ENCODE assay signal across 9 mouse cellular contexts in genomic region chr12:83502190-83502589, GRCm38 (mm10). TPM values are rescaled to one million over a fixed set of nuclear protein-coding genes. Genes with fewer than 3 reads are reported as not detected.
DNase-seq lines count a peak whose midpoint lies in the region; ATAC-seq and TF ChIP-seq lines count a peak whose summit lies in the region.
"Had no signal": no experiment of that assay in that cellular context is flagged by ENCODE, and none has a peak within 500 bp of the region (broad histone marks: within the 10 kb centered on the region; RNA-seq: fewer than 3 reads in every experiment).

No protein-coding gene starts in this region.

- no peaks in the 10 kb centered on the region for H3K27me3 ChIP-seq in intestine, postnatal 0 days (replicated peaks; ENCODE audit: control insufficient read depth, insufficient read depth, low read length)
- H3K27me3 ChIP-seq in intestine, embryonic 16.5 days (replicated peaks; ENCODE audit: control insufficient read depth, insufficient read depth, low read length), result no peaks in the 10 kb centered on the region
- H3K27me3 ChIP-seq in splenic B cell, adult 2 months (ENCODE audit: control insufficient read depth, insufficient read depth, low read length, poor library complexity, severe bottlenecking), result no peaks in the 10 kb centered on the region

- no peaks in the 10 kb centered on the region for H3K4me1 ChIP-seq in intestine, postnatal 0 days (replicated peaks; ENCODE audit: control insufficient read depth, insufficient read depth, low read length)
- no peaks in the 10 kb centered on the region for H3K4me1 ChIP-seq in intestine, embryonic 16.5 days (ENCODE audit: control insufficient read depth, insufficient read depth, low read length)
- H3K4me1 ChIP-seq in ES-E14 (ENCODE audit: control insufficient read depth in 2 of 2, insufficient read depth in 2 of 2, low read length in 2 of 2, poor library complexity in 1 of 2), result 0 out of 4 replicates have a peak, but pooled peaks cover 0 to 2% of the 10 kb centered on the region in 2 experiments
- H3K4me1 ChIP-seq: lung, embryonic 15.5 days had no signal

- H3K9me3 ChIP-seq in intestine, postnatal 0 days (ENCODE audit: control insufficient read depth), result no peaks in the 10 kb centered on the region
- H3K9me3 ChIP-seq in intestine, embryonic 16.5 days (ENCODE audit: control insufficient read depth, low read length), result no peaks in the 10 kb centered on the region
- no peaks in the 10 kb centered on the region for H3K9me3 ChIP-seq in ES-E14 (ENCODE audit: control insufficient read depth, insufficient read depth, low read depth, low read length)
- H3K9me3 ChIP-seq: lung, embryonic 15.5 days had no signal

- no peak overlapping the region for H3K9ac ChIP-seq in intestine, postnatal 0 days (ENCODE audit: low read depth, low read length)
- no peak overlapping the region for H3K9ac ChIP-seq in intestine, embryonic 16.5 days (ENCODE audit: low read depth, low read length)
- no peak overlapping the region for H3K9ac ChIP-seq in ES-E14 (ENCODE audit: insufficient read depth, low read depth, low read length, poor library complexity, severe bottlenecking)
- H3K9ac ChIP-seq: lung, embryonic 15.5 days had no signal

- WGBS in intestine, postnatal 0 days, result 8% methylated on average over 9 of the region's 9 CpGs
- 8% methylated on average over 9 of the region's 9 CpGs for WGBS in intestine, embryonic 16.5 days

- DNase-seq in ES-E14 (ENCODE audit: low read depth, low spot score), result no peak
- DNase-seq in cerebellum, adult 9-11 months, result peak; percentile 66
- peak; percentile 68 for DNase-seq in heart, adult 8-10 months (ENCODE audit: low spot score)
- DNase-seq in layer of hippocampus, postnatal 14 days (ENCODE audit: low spot score in 2 of 2), result peak; percentile 61 to 86
- DNase-seq in lung, postnatal 36 days, result peak; percentile 87
- peak; percentile 79 for DNase-seq in splenic B cell, adult 2 months (ENCODE audit: low read depth, low spot score)

- in situ Hi-C loops in ES-E14 (cut with MboI; ENCODE audit: low sequenced_read_pairs in 2 of 2, unreplicated experiment in 2 of 2), result no loop called here

- TF ChIP-seq CTCF in intestine, postnatal 0 days (IDR thresholded peaks at IDR 0.05; ENCODE audit: low read depth), result peak; percentile 89

- 0 out of 2 replicates have a peak, but pooled peaks have one; percentile 45 for ATAC-seq in intestine, postnatal 0 days
- no peak for ATAC-seq in intestine, embryonic 16.5 days

- H3K4me2 ChIP-seq in intestine, postnatal 0 days (replicated peaks; ENCODE audit: low read depth), result no peak overlapping the region
- no peak overlapping the region for H3K4me2 ChIP-seq in intestine, embryonic 16.5 days (ENCODE audit: low read depth, low read length)
- H3K4me2 ChIP-seq: lung, embryonic 15.5 days had no signal

- H3K36me3 ChIP-seq in intestine, postnatal 0 days (ENCODE audit: control insufficient read depth, insufficient read depth), result no peaks in the 10 kb centered on the region
- no peaks in the 10 kb centered on the region for H3K36me3 ChIP-seq in intestine, embryonic 16.5 days (ENCODE audit: control insufficient read depth, insufficient read depth, low read length)
- no peaks in the 10 kb centered on the region for H3K36me3 ChIP-seq in ES-E14 (ENCODE audit: control insufficient read depth, insufficient read depth, low read length, poor library complexity, severe bottlenecking)
- H3K36me3 ChIP-seq in splenic B cell, adult 2 months (ENCODE audit: control insufficient read depth, insufficient read depth, low read length, poor library complexity, severe bottlenecking), result no peaks in the 10 kb centered on the region
- H3K36me3 ChIP-seq: lung, embryonic 15.5 days had no signal

- H3K27ac ChIP-seq in intestine, postnatal 0 days (ENCODE audit: low read depth, low read length), result no peak overlapping the region
- no peak overlapping the region for H3K27ac ChIP-seq in intestine, embryonic 16.5 days (ENCODE audit: low read length)
- H3K27ac ChIP-seq in ES-E14 (ENCODE audit: insufficient read depth, low read depth, low read length, poor library complexity, severe bottlenecking), result no peak overlapping the region
- H3K27ac ChIP-seq: lung, embryonic 15.5 days had no signal

- H3K4me3 ChIP-seq in intestine, postnatal 0 days (ENCODE audit: low read depth, low read length), result no peak overlapping the region
- no peak overlapping the region for H3K4me3 ChIP-seq in intestine, embryonic 16.5 days (ENCODE audit: low read length)
- H3K4me3 ChIP-seq in ES-E14 (ENCODE audit: insufficient read depth in 1 of 2, low read depth in 1 of 2, low read length in 2 of 2, poor library complexity in 1 of 2, severe bottlenecking in 1 of 2), result no peak overlapping the region
- H3K4me3 ChIP-seq: lung, embryonic 15.5 days had no signal

TF ChIP-seq in ES-E14, 5 proteins besides CTCF, POLR2A, EP300 and RAD21:
- TF ChIP-seq HCFC1 (IDR thresholded peaks at IDR 0.05; ENCODE audit: borderline replicate concordance, insufficient read depth, low read length) (no peak), MAFK (IDR thresholded peaks at IDR 0.05; ENCODE audit: insufficient read depth, low read depth, low read length) (no peak), CHD2 (IDR thresholded peaks at IDR 0.05; ENCODE audit: low read depth, low read length) (no peak), ZNF384 (IDR thresholded peaks at IDR 0.05; ENCODE audit: low read depth, low read length) (no peak), ZC3H11A (IDR thresholded peaks at IDR 0.05; ENCODE audit: borderline replicate concordance, low read depth, low read length) (peak; percentile 67; the same call in 1 of the 2 replicates)

RNA-seq across cellular contexts. Expression of gene Dpf3, which starts 14.7 kb away (rescaled TPM):
- 5.1 and 5.9 TPM in 2 replicates for polyA plus RNA-seq in intestine, postnatal 0 days (2015; fragmentation: Nextera tagmentation; extraction: Ambion mirVana)
- polyA plus RNA-seq in intestine, embryonic 16.5 days (2015; fragmentation: Nextera tagmentation; extraction: Ambion mirVana), result 7.4 and 8.0 TPM in 2 replicates
- total RNA-seq in ES-E14 (2012; rRNA removed), result 1.1 and 1.4 TPM in 2 replicates
- 10 to 100 TPM; 16.7 to 21.1 (median 18.0) TPM for total RNA-seq in heart, adult 8-10 months (2022)
- total RNA-seq in layer of hippocampus, postnatal 14 days (2021), result 10 to 100 TPM; 26.4 to 27.8 TPM

RNA-seq across cellular contexts. Expression of gene Dcaf4, which starts 18.1 kb away (rescaled TPM):
- 7.3 and 7.4 TPM in 2 replicates for polyA plus RNA-seq in intestine, postnatal 0 days (2015; fragmentation: Nextera tagmentation; extraction: Ambion mirVana)
- polyA plus RNA-seq in intestine, embryonic 16.5 days (2015; fragmentation: Nextera tagmentation; extraction: Ambion mirVana), result 24.6 and 29.5 TPM in 2 replicates
- 49.8 and 82.1 TPM in 2 replicates for total RNA-seq in ES-E14 (2012; rRNA removed)
- 10 to 100 TPM; 12.8 to 16.3 (median 14.9) TPM for total RNA-seq in heart, adult 8-10 months (2022)
- total RNA-seq in layer of hippocampus, postnatal 14 days (2021), result 10 to 100 TPM; 31.8 to 32.1 TPM
